Mouse (Mus musculus): ENCODE results near the gene Blvrb. TPM values are rescaled to one million over a fixed set of nuclear protein-coding genes. Genes with fewer than 3 reads are reported as not detected.

The Blvrb gene
- polyA plus RNA-seq, 1 experiment from 2014 or later: 112 TPM

DNA sequence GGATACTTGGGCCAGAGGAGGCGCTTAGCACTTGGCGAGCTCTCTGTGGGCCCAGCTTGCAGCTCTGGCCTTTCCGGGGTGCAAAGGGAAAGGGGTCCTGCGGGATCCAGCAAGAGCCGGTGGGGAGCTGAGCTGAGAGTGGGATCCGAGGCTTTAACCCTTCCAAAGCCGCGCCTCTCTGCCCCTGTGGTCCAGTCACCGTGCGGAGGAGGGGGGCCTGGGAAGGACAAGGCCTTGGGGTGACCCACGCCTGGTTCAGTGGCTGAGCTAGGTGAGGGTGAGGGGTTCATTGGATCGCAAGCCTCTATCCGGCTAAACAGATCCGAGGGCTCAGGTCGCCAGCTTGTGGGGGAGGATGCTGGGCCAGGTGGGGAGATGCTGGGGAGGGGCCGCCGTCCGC, 1.7 kb upstream of the Blvrb start:
- Histone ChIP-seq H3K4me3 (replicated peaks; ENCODE audit: low read length) (peak overlapping the region; percentile 52), H3K4me1 (ENCODE audit: control insufficient read depth, insufficient read depth, low read length) (peaks cover 18% of the 10 kb centered on the region), H3K27ac (ENCODE audit: low read length) (no peak overlapping the region), H3K27me3 (ENCODE audit: control insufficient read depth, insufficient read depth, low read length) (peaks cover 17% of the 10 kb centered on the region), H3K4me2 (ENCODE audit: low read depth, low read length) (peak overlapping the region; percentile 91), H3K36me3 (ENCODE audit: control insufficient read depth, insufficient read depth, low read length) (no peaks in the 10 kb centered on the region), H3K9me3 (replicated peaks; ENCODE audit: control insufficient read depth, low read length) (no peaks in the 10 kb centered on the region), H3K9ac (ENCODE audit: low read length) (peak overlapping the region; percentile 70)
- 8% methylated on average over 18 of the region's 18 CpGs for WGBS
- ATAC-seq (ENCODE audit: insufficient read depth, low FRiP score): no peak

DNA sequence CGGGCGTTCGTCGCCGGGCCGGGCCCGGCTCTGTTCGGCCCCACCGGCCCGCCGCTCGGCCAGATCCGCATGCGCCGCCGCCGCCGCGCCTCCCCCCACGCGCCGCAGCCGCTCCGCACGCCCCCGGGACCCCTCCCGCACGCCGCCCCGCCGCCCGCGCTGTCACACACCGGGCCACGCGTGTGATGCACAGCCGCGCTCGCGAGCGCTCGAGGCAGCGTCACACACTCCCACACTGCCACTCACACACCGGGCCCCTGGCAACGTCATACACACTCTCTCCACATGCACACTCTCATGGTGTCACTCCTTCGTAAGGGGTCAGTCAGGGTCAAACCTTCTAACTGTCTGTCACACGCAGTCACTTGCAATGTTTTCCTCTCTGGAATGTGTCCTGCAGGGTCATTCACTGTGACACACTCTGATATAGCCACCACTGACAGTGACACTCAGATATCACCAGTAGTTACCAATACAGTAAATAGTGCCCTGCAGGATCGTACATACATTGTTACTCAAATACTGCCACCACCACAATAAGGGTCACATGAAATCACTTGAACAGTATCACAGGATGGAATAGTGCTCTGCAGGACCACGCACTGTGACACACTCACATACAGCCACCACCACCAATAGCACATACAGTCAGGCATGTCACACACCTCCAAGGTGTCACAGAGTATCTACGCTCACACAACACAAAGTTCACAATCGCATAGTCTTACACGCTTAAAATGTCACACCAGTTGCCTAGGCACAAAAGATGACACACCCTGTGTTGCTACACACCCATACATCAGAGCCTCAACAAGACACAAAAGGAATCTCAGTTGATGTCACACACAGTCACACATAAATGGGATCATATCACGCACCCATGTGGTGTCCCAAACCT, 1.0 kb upstream of the Blvrb start:
- WGBS: 7% methylated on average over 52 of the region's 53 CpGs
- H3K4me2 ChIP-seq (ENCODE audit: low read depth, low read length): peak overlapping the region; percentile 91
- peak overlapping the region; percentile 69 for H3K4me3 ChIP-seq (replicated peaks; ENCODE audit: low read length)
- no peak overlapping the region for H3K27ac ChIP-seq (ENCODE audit: low read length)
- no peak for ATAC-seq (ENCODE audit: insufficient read depth, low FRiP score)
- peaks cover 18% of the 10 kb centered on the region for H3K4me1 ChIP-seq (ENCODE audit: control insufficient read depth, insufficient read depth, low read length)
- peak overlapping the region; percentile 70 for H3K9ac ChIP-seq (ENCODE audit: low read length)
- no peaks in the 10 kb centered on the region for H3K9me3 ChIP-seq (replicated peaks; ENCODE audit: control insufficient read depth, low read length)
- H3K36me3 ChIP-seq (ENCODE audit: control insufficient read depth, insufficient read depth, low read length): no peaks in the 10 kb centered on the region
- peaks cover 17% of the 10 kb centered on the region for H3K27me3 ChIP-seq (ENCODE audit: control insufficient read depth, insufficient read depth, low read length)

DNA sequence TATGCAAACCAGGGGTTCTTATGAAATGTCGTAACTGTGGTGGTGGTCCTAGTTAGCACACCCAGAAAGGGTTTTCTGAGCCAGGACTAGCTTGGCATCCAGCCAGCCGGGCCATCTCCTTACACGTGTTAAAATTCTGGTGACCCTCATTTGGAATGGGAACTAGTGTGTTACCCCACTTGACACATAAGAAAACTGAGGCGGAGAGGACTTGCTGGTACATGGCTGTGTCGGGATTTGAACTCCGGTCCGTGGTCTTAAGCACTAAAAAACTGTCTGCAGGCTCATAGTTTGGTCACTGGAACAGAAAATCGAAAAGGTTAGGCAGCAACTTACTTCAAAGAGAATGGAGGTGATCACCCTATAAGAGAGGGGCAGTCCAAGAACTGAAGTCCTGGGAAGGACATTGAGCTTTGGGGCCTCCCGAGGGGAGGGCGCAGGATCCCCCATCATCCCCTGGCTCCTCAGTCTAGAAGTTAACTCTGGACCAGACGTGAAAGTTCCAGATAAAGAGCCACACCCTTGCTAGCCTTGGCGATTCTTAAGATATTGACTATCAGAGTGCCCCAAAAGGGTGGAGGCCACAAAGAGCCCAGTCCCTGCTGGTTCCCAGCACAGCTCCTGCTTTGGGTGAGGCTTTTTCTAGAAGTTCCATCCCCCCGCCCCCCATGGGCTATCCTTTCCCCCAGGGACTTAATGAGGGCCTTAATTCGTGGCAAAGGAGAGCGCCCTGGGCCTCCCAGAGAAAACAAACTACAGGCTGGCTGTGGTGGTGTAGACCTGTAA, 836 bp downstream of the Blvrb start:
- Histone ChIP-seq H3K9me3 (replicated peaks; ENCODE audit: control insufficient read depth, low read length) (no peaks in the 10 kb centered on the region), H3K9ac (ENCODE audit: low read length) (peak overlapping the region; percentile 74), H3K4me2 (ENCODE audit: low read depth, low read length) (peak overlapping the region; percentile 78), H3K27ac (ENCODE audit: low read length) (peak overlapping the region; percentile 50), H3K4me3 (replicated peaks; ENCODE audit: low read length) (peak overlapping the region; percentile 69), H3K4me1 (ENCODE audit: control insufficient read depth, insufficient read depth, low read length) (peaks cover 18% of the 10 kb centered on the region), H3K27me3 (ENCODE audit: control insufficient read depth, insufficient read depth, low read length) (peaks cover 17% of the 10 kb centered on the region), H3K36me3 (ENCODE audit: control insufficient read depth, insufficient read depth, low read length) (no peaks in the 10 kb centered on the region)
- 52% methylated on average over 15 of the region's 15 CpGs for WGBS
- ATAC-seq (ENCODE audit: insufficient read depth, low FRiP score): no peak

DNA sequence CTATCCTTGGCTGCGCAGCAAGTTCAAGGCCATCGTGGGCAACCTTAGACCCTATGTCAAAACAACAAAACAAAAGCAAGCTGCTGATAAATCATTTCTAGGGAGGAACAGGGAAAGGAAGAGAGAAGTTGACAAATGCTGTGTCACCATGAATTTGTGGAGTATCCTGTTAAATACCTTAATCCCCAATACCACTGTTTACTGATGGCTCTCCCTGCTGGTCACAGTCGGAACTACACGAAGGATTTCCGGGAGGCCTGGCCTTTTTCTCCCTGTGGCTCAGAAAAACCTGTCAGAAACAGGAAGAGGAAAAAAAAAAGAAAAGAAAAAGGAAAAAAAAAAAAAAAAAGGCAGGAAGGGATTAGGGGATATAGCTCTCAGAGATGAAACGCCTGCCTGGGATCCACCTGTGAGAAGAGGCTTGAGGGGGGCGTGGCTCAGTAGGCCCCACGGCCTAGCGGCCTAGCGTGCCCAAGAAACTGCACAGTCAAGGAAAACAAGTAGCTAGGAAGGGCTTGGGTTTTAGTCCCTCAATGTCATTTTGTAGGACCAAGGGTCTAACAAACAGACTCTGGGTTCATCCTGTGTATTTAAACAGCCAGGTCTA, 1.6 kb downstream of the Blvrb start:
- 61% methylated on average over 10 of the region's 10 CpGs for WGBS
- H3K27me3 ChIP-seq (ENCODE audit: control insufficient read depth, insufficient read depth, low read length): peaks cover 17% of the 10 kb centered on the region

DNA sequence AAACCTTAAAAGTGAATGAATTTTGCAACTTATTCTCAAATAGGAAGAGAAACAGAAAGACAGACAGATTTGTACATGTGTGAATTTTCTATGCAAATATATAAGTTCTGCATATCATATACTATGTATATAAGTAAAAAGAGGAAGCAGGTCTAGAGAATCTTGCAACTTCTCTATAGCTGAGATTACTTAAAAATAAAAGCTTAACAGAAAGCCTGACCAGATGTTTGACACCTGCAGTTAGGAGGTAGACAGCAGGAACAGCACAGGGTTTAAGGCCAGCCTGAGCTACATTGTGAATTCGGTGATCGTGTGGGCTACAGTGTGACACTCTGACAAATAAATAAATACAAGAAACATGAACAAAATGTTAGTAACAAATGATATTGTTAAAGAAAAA, 3.6 kb downstream of the Blvrb start:
- no peaks in the 10 kb centered on the region for H3K9me3 ChIP-seq (replicated peaks; ENCODE audit: control insufficient read depth, low read length)
- WGBS: 88% methylated on average over 2 of the region's 2 CpGs
- H3K4me3 ChIP-seq (replicated peaks; ENCODE audit: low read length): no peak overlapping the region
- H3K4me2 ChIP-seq (ENCODE audit: low read depth, low read length): no peak overlapping the region
- ATAC-seq (ENCODE audit: insufficient read depth, low FRiP score): no peak
- peaks cover 14% of the 10 kb centered on the region for H3K4me1 ChIP-seq (ENCODE audit: control insufficient read depth, insufficient read depth, low read length)
- no peak overlapping the region for H3K27ac ChIP-seq (ENCODE audit: low read length)
- H3K36me3 ChIP-seq (ENCODE audit: control insufficient read depth, insufficient read depth, low read length): no peaks in the 10 kb centered on the region
- H3K9ac ChIP-seq (ENCODE audit: low read length): no peak overlapping the region
- H3K27me3 ChIP-seq (ENCODE audit: control insufficient read depth, insufficient read depth, low read length): peaks cover 9% of the 10 kb centered on the region

More for the DNA sequence above, 1.6 kb downstream of the Blvrb start:
- H3K27ac ChIP-seq (ENCODE audit: low read length): peak overlapping the region; percentile 50
- H3K4me3 ChIP-seq (replicated peaks; ENCODE audit: low read length): peak overlapping the region; percentile 69; the same call in 1 of the 2 replicates
- H3K9me3 ChIP-seq (replicated peaks; ENCODE audit: control insufficient read depth, low read length): no peaks in the 10 kb centered on the region
- 0 out of 2 replicates have a peak overlapping the region, but pooled peaks have one; percentile 17 for H3K9ac ChIP-seq (ENCODE audit: low read length)
- no peak for ATAC-seq (ENCODE audit: insufficient read depth, low FRiP score)
- H3K4me1 ChIP-seq (ENCODE audit: control insufficient read depth, insufficient read depth, low read length): peaks cover 18% of the 10 kb centered on the region
- H3K36me3 ChIP-seq (ENCODE audit: control insufficient read depth, insufficient read depth, low read length): no peaks in the 10 kb centered on the region
- H3K4me2 ChIP-seq (ENCODE audit: low read depth, low read length): peak overlapping the region; percentile 78; the same call in 1 of the 2 replicates

DNA sequence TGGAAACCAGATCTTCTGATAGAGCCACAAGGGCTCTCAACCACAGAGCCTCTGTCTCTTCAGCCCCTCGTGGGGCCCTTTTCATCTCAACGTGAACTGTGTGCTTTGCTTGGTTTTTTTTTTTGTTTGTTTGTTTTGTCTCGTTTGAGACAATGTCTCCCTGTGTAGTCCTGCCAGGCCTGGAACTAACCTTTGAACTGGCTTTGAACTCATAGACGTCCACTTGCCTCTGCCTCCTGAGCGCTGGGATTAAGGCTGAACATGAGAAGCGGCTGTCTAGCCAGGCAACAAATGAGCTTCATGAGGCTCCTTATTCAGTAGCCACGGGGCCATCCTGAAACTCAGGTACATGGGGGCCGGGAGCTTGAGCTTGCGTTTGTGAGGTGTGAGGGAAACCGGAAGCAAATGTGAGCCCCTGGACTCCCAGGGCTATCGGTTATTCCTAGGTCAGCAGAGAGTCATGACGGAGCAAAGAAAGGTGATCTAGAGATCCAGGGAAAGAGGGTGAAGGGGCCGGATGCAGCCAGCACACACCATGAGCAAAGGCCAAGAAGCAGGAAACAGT, 4.5 kb downstream of the Blvrb start:
- no peak overlapping the region for H3K4me3 ChIP-seq (replicated peaks; ENCODE audit: low read length)
- H3K9ac ChIP-seq (ENCODE audit: low read length): no peak overlapping the region
- H3K27ac ChIP-seq (ENCODE audit: low read length): no peak overlapping the region
- no peaks in the 10 kb centered on the region for H3K9me3 ChIP-seq (replicated peaks; ENCODE audit: control insufficient read depth, low read length)
- 55% methylated on average over 13 of the region's 13 CpGs for WGBS
- ATAC-seq (ENCODE audit: insufficient read depth, low FRiP score): no peak
- no peak overlapping the region for H3K4me2 ChIP-seq (ENCODE audit: low read depth, low read length)
- H3K4me1 ChIP-seq (ENCODE audit: control insufficient read depth, insufficient read depth, low read length): peaks cover 11% of the 10 kb centered on the region; the same call in 1 of the 2 replicates
- no peaks in the 10 kb centered on the region for H3K36me3 ChIP-seq (ENCODE audit: control insufficient read depth, insufficient read depth, low read length)
- no peaks in the 10 kb centered on the region; the same call in 1 of the 2 replicates for H3K27me3 ChIP-seq (ENCODE audit: control insufficient read depth, insufficient read depth, low read length)

DNA sequence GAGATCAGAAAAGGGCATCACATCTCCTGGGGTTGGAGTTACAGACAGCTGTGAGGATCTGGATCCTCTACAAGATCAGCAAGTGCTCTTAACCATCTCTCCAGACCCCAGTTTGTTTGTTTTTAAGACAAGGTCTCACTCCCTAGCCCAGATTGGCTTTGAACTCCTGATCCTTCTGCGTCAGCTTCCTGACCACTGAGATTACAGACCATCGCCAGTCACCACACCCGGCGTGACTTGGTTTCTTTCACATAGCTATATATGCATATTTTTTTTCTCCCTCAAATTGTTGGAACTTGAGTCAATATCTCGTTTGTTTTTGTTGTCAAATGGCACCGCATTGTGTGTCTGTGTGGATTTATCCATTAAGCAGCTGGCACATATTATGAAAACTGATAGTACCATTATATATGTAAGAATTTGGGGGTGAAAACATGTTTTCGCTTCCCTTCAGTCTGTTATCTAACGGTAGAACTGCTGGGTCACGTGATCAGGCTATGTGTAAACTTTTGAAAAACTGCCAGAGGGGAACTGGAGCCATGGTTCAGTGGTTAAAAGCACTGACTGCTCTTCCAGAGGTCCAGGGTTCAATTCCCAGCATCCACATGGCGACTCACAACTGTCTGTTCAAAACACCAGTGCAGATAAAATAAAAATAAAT, 6.8 kb downstream of the Blvrb start:
- H3K27ac ChIP-seq (ENCODE audit: low read length): no peak overlapping the region
- no peaks in the 10 kb centered on the region for H3K27me3 ChIP-seq (ENCODE audit: control insufficient read depth, insufficient read depth, low read length)
- ATAC-seq (ENCODE audit: insufficient read depth, low FRiP score): no peak
- H3K9me3 ChIP-seq (replicated peaks; ENCODE audit: control insufficient read depth, low read length): no peaks in the 10 kb centered on the region
- H3K36me3 ChIP-seq (ENCODE audit: control insufficient read depth, insufficient read depth, low read length): no peaks in the 10 kb centered on the region
- no peak overlapping the region for H3K4me3 ChIP-seq (replicated peaks; ENCODE audit: low read length)
- 70% methylated on average over 10 of the region's 10 CpGs for WGBS
- no peaks in the 10 kb centered on the region for H3K4me1 ChIP-seq (ENCODE audit: control insufficient read depth, insufficient read depth, low read length)
- H3K9ac ChIP-seq (ENCODE audit: low read length): no peak overlapping the region
- H3K4me2 ChIP-seq (ENCODE audit: low read depth, low read length): no peak overlapping the region

DNA sequence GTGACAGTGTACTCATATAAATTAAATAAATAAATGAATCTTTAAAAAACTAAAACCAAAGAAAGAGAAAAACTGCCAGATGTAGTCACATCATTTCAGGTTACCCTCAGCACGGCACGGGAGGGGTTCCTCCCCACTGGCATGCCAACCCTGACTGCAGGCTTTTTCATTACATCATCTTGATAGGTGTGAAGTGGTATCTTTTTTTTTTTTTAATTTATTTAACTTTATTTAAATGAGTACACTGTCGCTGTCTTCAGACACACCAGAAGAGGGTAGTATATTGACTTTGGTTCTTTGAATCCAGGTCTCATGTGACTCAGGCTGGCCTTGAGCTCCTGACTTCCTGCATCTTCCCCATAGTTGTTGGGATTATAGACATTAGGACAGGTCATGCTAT, 7.5 kb downstream of the Blvrb start:
- no peak overlapping the region for H3K9ac ChIP-seq (ENCODE audit: low read length)

More for the DNA sequence above, 7.5 kb downstream of the Blvrb start:
- ATAC-seq (ENCODE audit: insufficient read depth, low FRiP score): no peak
- H3K9me3 ChIP-seq (replicated peaks; ENCODE audit: control insufficient read depth, low read length): no peaks in the 10 kb centered on the region
- no peaks in the 10 kb centered on the region for H3K4me1 ChIP-seq (ENCODE audit: control insufficient read depth, insufficient read depth, low read length)
- WGBS: 86% methylated on average over 3 of the region's 3 CpGs
- H3K4me3 ChIP-seq (replicated peaks; ENCODE audit: low read length): no peak overlapping the region
- H3K36me3 ChIP-seq (ENCODE audit: control insufficient read depth, insufficient read depth, low read length): no peaks in the 10 kb centered on the region
- no peak overlapping the region for H3K4me2 ChIP-seq (ENCODE audit: low read depth, low read length)
- no peaks in the 10 kb centered on the region for H3K27me3 ChIP-seq (ENCODE audit: control insufficient read depth, insufficient read depth, low read length)
- H3K27ac ChIP-seq (ENCODE audit: low read length): no peak overlapping the region
